Mouse (Mus musculus) erythroid progenitor cell, adult 5-6 weeks (primary cell): ENCODE measurements around the gene Tmem18. TPM values are rescaled to one million over a fixed set of nuclear protein-coding genes. Genes with fewer than 3 reads are reported as not detected.

Source experiments
- ATAC-seq: replicated peaks from 2 replicates; pipeline ENCODE4 v1.8.0; 2016; ENCODE audit warnings: moderate number of reproducible peaks, mild to moderate bottlenecking, moderate TSS enrichment, inconsistent platforms; ENCODE audit not compliant: poor library complexity, low FRiP score, severe bottlenecking
- total RNA-seq, 2 experiments: library from RNA; stranded (forward) in 1 of 2; stranded (reverse) in 1 of 2; fragments of 150-400 nt in 1 of 2; fragments of 186-747, 209-891 nt in 1 of 2; gene quantifications; 2 replicates each; pipeline versions ENCODE4 v1.2.3 to v1.2.4; 2015 to 2017; ENCODE audit warnings: low replicate concordance in 2 of 2

Gene Tmem18
- total RNA-seq (2015; ENCODE audit: low replicate concordance) (5.9 and 9.0 TPM in 2 replicates), total RNA-seq (2017; ENCODE audit: low replicate concordance) (18.2 and 25.3 TPM in 2 replicates)

GRCm38 (mm10) chr12:30584356-30584740 lies at the start of gene Tmem18:
TSS of gene Tmem18 (plus strand) at chr12:30584426.
- ATAC-seq, result peak; percentile 92

GRCm38 (mm10) chr12:30557349-30557748 lies 26.9 kb upstream of the Tmem18 start:
- no peak for ATAC-seq

GRCm38 (mm10) chr12:30561411-30561810 lies 22.8 kb upstream of the Tmem18 start:
- no peak for ATAC-seq

- ATAC-seq, result no peak
These were observed 12.2 kb upstream of the Tmem18 start for GRCm38 (mm10) chr12:30572075-30572474.

- ATAC-seq, result no peak
These were observed 8.3 kb upstream of the Tmem18 start for GRCm38 (mm10) chr12:30575952-30576351.

GRCm38 (mm10) chr12:30578019-30578418 lies 6.2 kb upstream of the Tmem18 start:
- ATAC-seq, result peak; percentile 63; the same call in 1 of the 2 replicates

GRCm38 (mm10) chr12:30581277-30581676 lies 2.9 kb upstream of the Tmem18 start:
- no peak for ATAC-seq

- no peak for ATAC-seq
These were observed 455 bp upstream of the Tmem18 start for GRCm38 (mm10) chr12:30583586-30584355.

GRCm38 (mm10) chr12:30584863-30585262 lies 637 bp downstream of the Tmem18 start:
- ATAC-seq, result peak; percentile 22; the same call in 1 of the 2 replicates

- no peak for ATAC-seq
These were observed 7.6 kb downstream of the Tmem18 start for GRCm38 (mm10) chr12:30591832-30592231.

GRCm38 (mm10) chr12:30596818-30597407 lies 12.7 kb downstream of the Tmem18 start:
- ATAC-seq, result no peak

- ATAC-seq, result no peak
These were observed 14.7 kb downstream of the Tmem18 start for GRCm38 (mm10) chr12:30598955-30599354.

GRCm38 (mm10) chr12:30599474-30599873 lies 15.2 kb downstream of the Tmem18 start:
- ATAC-seq, result no peak

- no peak for ATAC-seq
These were observed 15.8 kb downstream of the Tmem18 start for GRCm38 (mm10) chr12:30599997-30600396.

GRCm38 (mm10) chr12:30604012-30604411 lies 19.8 kb downstream of the Tmem18 start:
- ATAC-seq, result no peak

- ATAC-seq, result no peak
These were observed 20.6 kb downstream of the Tmem18 start for GRCm38 (mm10) chr12:30604876-30605275.

- ATAC-seq, result no peak
These were observed 21.7 kb downstream of the Tmem18 start for GRCm38 (mm10) chr12:30605941-30606340.

GRCm38 (mm10) chr12:30606743-30607142 lies 22.5 kb downstream of the Tmem18 start:
- ATAC-seq, result no peak

- no peak for ATAC-seq
These were observed 34.2 kb downstream of the Tmem18 start for GRCm38 (mm10) chr12:30618425-30618824.

- ATAC-seq, result no peak
These were observed 44.2 kb downstream of the Tmem18 start for GRCm38 (mm10) chr12:30628466-30628865.

GRCm38 (mm10) chr12:30634534-30634933 lies 50.3 kb downstream of the Tmem18 start:
- no peak for ATAC-seq
